Mouse (Mus musculus) embryonic facial prominence, embryonic 13.5 days (tissue): Measurements from ENCODE around the gene Zfp523. TPM values are rescaled to one million over a fixed set of nuclear protein-coding genes. Genes with fewer than 3 reads are reported as not detected.

ENCODE experiments used
- ATAC-seq: fragments of 200-750 bp; cut with Nextera tagmentation; 2 replicates; pipeline ENCODE4 v1.8.0; 2017; ENCODE audit warnings: low read depth; ENCODE audit not compliant: insufficient number of reproducible peaks, insufficient read depth, low FRiP score, low TSS enrichment
- H3K27ac ChIP-seq: fragments of 300-500 bp; sonication (generic); 2 replicates; pipeline ENCODE4 v1.5.1; 2015; ENCODE audit warnings: moderate library complexity, mild to moderate bottlenecking, inconsistent platforms
- H3K27me3 ChIP-seq: fragments of 300-500 bp; sonication (generic); 2 replicates; pipeline ENCODE4 v1.6.1; 2015; ENCODE audit warnings: mild to moderate bottlenecking, inconsistent platforms
- H3K36me3 ChIP-seq: fragments of 300-500 bp; sonication (generic); 2 replicates; pipeline ENCODE4 v1.6.1; 2015; ENCODE audit warnings: mild to moderate bottlenecking, inconsistent platforms
- H3K4me1 ChIP-seq: fragments of 300-500 bp; sonication (generic); 2 replicates; pipeline ENCODE4 v1.6.1; 2015; ENCODE audit warnings: inconsistent platforms
- H3K4me2 ChIP-seq: fragments of 300-500 bp; sonication (generic); 2 replicates; pipeline ENCODE4 v1.6.1; 2015; ENCODE audit warnings: moderate library complexity, mild to moderate bottlenecking, inconsistent platforms
- H3K4me3 ChIP-seq: fragments of 300-500 bp; sonication (generic); 2 replicates; pipeline ENCODE4 v1.5.1; 2015; ENCODE audit warnings: mild to moderate bottlenecking, inconsistent platforms
- H3K9ac ChIP-seq: fragments of 300-500 bp; sonication (generic); 2 replicates; pipeline ENCODE4 v1.6.1; 2015; ENCODE audit warnings: mild to moderate bottlenecking, inconsistent platforms
- H3K9me3 ChIP-seq: fragments of 300-500 bp; sonication (generic); 2 replicates; pipeline ENCODE4 v1.6.1; 2016; ENCODE audit warnings: inconsistent platforms
- WGBS: fragments of 180-500 bp; shearing (Covaris S2); methylation state at CpG from one replicate; pipeline ENCODE4 v1.1.7; 2015; ENCODE audit warnings: mixed read lengths; 5-methylcytosine and 5-hydroxymethylcytosine counted together
- polyA plus RNA-seq: library from polyadenylated mRNA; unstranded; fragments of >200 nt; fragmentation: Nextera tagmentation; extraction: Ambion mirVana; gene quantifications from 2 replicates; pipeline ENCODE4 v1.2.1, GENCODE M21; 2015

The Zfp523 gene
- polyA plus RNA-seq, 1 experiment from 2014 or later = 41.2 TPM

DNA sequence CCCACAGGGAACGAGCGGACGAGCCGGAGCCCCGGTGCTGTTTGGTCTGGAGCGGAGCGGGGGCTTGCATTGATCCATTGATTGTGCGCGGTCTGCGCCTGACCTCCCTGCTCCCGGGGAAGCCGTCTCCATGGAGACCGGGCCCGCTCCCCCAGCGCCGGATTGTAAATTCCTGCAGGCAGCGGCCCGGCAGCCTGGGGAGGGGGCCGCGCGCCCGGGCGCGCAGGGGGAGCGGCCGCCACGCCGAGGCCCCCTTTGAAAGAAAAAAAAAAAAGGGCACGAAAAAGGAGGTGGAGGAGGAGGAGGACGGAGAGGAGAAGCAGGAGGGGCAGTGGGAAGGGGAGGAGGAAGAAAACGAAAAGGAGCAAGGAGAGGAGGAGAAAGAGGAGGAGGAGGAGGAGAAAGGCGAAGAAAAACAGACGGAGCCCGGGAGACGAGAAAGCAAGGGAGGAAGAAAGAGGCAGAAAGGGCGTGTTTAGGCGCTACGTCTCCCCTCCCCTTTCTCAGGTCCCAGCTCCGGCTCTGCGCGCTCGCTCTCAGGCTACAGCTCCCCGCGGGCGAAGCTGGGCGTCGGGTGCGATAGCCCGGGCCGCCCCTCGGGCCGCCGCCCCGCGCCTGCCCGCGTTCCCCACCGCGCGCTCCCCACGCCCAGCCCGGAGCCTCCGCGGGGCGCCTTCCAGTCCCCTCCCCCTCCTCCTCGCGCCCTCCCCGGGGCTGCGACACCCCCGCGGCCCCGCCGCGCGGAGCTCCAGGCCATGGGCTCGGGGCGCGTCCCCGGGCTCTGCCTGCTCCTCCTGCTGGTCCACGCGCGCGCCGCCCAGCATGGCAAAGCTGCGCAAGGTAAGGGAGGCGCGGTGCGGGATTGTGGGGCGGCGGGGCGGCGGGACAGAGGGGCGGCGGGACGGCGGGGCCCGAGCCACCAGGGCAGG lies 34.9 kb upstream of the Zfp523 start, which contains the start of gene Scube3:
TSS of gene Scube3 (plus strand) at position 371 of the 929 bp plus-strand sequence.
- peaks cover 22% of the 10 kb centered on the region for H3K27me3 ChIP-seq
- under 1% methylated on average over 93 of the region's 97 CpGs for WGBS
- ATAC-seq = peak; percentile 38; the same call in 1 of the 2 replicates
- H3K9ac ChIP-seq = peak within 1 kb of the TSS; percentile 85
- peak within 1 kb of the TSS; percentile 74 for H3K4me3 ChIP-seq
- H3K4me1 ChIP-seq = peaks cover 66% of the 10 kb centered on the region
- peak within 1 kb of the TSS; percentile 93 for H3K4me2 ChIP-seq
- H3K27ac ChIP-seq = peak within 1 kb of the TSS; percentile 91
- no peaks in the 10 kb centered on the region for H3K36me3 ChIP-seq
- no peaks in the 10 kb centered on the region for H3K9me3 ChIP-seq

DNA sequence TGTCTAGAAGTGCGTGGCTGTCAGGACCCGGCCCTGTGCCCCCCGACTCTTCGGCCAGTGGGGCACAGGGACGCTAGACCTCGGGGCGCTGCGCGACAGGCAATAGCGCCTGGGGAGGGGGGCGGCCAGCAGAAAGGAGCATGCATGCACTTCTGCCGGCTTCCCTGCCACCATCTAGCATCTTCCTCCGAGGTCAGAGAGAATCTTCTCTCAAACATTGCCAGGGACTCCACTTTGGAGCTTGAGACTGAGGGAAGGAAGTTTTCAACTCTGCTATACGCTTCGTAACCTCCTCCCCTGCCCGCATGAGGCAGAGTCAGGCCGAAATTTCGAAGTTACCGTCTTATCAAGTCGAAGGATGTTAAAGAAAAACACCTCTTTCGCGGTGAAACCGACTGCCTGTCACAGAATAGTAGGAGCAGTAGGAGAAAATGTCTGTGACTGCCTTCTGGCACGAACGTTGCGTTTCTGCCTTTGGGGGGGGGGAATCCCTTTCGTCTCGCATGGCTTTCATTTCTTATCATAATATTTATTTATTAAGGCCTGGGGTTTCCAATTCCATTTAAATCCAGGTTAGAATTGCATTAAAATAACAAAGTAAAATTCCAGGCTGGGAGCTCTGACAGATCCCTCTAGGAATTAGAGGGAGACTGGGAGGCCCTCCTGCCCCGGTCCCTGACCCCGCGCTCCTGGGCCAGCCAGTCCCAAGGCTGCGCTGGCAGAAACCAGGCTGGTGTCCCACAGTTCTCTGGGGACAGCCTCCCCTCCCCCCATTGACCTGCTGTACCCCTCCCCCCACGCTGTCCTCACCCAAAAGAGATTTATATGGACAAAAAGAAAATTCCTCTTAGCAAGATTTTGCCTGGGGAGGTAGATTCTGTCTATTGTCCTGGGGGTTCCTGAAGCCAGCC lies 34.0 kb upstream of the Zfp523 start:
- Histone ChIP-seq H3K27me3 (peaks cover 22% of the 10 kb centered on the region), H3K9me3 (no peaks in the 10 kb centered on the region), H3K36me3 (no peaks in the 10 kb centered on the region), H3K4me2 (peak overlapping the region; percentile 93), H3K27ac (peak overlapping the region; percentile 91), H3K9ac (peak overlapping the region; percentile 85), H3K4me1 (peaks cover 75% of the 10 kb centered on the region), H3K4me3 (peak overlapping the region; percentile 74)
- WGBS = under 1% methylated on average over 33 of the region's 33 CpGs
- ATAC-seq = no peak

DNA sequence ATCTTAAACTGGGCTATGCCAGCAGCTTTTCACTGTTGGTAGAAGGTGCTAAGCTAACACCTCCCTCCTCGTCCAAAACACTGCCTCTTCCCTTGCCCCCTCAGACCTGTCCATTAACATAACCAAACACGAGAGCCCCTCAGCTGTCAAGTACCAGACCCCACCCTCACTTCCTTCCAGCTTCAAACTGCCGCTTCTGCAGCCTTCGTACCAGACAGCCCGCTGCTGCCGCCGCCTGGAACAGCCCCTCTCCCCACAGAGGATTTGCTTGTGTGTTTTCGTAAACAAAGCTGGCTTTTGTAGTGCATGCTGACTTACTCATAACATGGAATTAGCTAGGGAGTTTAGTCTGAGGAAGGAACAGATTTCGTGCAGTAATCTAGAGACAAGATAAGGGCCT lies 33.2 kb upstream of the Zfp523 start:
- Histone ChIP-seq H3K27ac (peak overlapping the region; percentile 57; the same call in 1 of the 2 replicates), H3K36me3 (no peaks in the 10 kb centered on the region), H3K4me1 (peaks cover 83% of the 10 kb centered on the region), H3K4me2 (peak overlapping the region; percentile 93), H3K4me3 (peak overlapping the region; percentile 74), H3K27me3 (peaks cover 22% of the 10 kb centered on the region), H3K9ac (peak overlapping the region; percentile 46; the same call in 1 of the 2 replicates), H3K9me3 (no peaks in the 10 kb centered on the region)
- no peak for ATAC-seq
- under 1% methylated on average over 9 of the region's 9 CpGs for WGBS

DNA sequence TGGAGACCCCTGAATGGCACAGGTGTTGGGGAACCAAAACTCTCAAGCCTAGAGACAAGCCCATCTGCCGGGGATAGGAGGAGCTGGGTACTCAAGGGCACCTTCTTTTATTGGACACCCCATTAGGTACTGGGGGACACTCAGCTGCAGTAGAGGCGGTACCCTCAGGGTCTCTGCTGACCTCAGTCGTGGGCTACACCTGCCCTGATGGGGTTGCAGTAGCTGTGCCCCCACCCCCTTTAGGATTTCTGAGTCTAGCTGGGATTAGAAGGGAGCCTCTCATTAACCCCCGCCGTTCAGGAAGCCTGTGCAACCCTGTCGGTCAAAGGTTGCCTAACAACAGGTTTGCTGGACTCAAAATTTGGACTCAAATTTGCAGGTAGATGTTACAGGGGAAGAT lies 32.7 kb upstream of the Zfp523 start:
- Histone ChIP-seq H3K4me3 (peak overlapping the region; percentile 74), H3K36me3 (no peaks in the 10 kb centered on the region), H3K27ac (peak overlapping the region; percentile 57; the same call in 1 of the 2 replicates), H3K4me2 (peak overlapping the region; percentile 93), H3K27me3 (peaks cover 22% of the 10 kb centered on the region), H3K9me3 (no peaks in the 10 kb centered on the region), H3K4me1 (peaks cover 88% of the 10 kb centered on the region), H3K9ac (peak overlapping the region; percentile 46)
- ATAC-seq = no peak
- WGBS = 11% methylated on average over 6 of the region's 6 CpGs

DNA sequence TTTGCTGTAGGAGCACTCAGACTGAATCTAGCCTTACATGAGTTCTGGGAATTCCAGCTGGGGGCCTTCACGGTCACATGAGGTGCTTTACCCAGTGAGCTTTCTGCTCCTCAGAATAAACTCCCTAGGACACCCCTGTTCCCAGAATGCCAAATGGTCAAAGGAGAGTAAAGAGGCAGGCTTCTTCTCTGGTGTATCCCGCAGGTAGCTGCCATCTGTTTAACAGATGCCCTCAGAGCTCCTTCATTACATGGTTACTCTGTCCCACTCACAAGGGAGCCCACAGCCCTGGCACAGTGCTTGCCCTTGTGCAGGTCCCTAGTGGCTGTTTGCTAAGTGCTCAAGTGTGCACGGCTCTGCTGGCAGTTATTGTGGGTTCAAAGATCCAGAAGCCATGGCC lies 28.6 kb upstream of the Zfp523 start:
- peaks cover 8% of the 10 kb centered on the region for H3K27me3 ChIP-seq
- no peak overlapping the region for H3K27ac ChIP-seq
- H3K36me3 ChIP-seq = no peaks in the 10 kb centered on the region
- H3K4me2 ChIP-seq = no peak overlapping the region
- WGBS = 67% methylated on average over 3 of the region's 3 CpGs
- no peaks in the 10 kb centered on the region for H3K9me3 ChIP-seq
- no peak overlapping the region for H3K4me3 ChIP-seq
- peaks cover 75% of the 10 kb centered on the region for H3K4me1 ChIP-seq
- 0 out of 2 replicates have a peak overlapping the region, but pooled peaks have one; percentile 41 for H3K9ac ChIP-seq
- ATAC-seq = no peak

DNA sequence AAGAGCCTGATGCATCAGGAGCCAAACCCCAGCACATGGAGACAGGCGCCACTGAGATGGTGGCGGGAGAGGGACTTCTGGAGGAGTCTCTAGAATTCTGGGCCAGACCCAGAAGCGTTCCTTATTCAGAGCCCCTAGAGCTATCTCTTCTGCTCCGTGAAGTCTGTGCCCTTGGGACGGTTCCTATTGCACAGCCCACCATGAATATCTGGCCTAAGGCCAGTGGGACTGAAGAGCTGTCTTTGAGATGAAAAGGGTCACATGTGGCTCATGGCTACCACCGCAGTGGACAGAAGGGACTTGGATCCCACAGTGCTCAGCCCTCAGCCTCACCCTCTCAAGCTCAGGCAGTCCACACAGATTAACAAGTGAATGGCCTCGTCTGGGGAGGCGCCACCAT lies 27.2 kb upstream of the Zfp523 start:
- peak overlapping the region; percentile 7; the same call in 1 of the 2 replicates for H3K4me2 ChIP-seq
- no peak overlapping the region for H3K4me3 ChIP-seq
- no peaks in the 10 kb centered on the region for H3K9me3 ChIP-seq
- no peak overlapping the region for H3K27ac ChIP-seq
- peaks cover 62% of the 10 kb centered on the region for H3K4me1 ChIP-seq
- WGBS = 60% methylated on average over 8 of the region's 8 CpGs
- ATAC-seq = no peak
- peaks cover 4% of the 10 kb centered on the region for H3K36me3 ChIP-seq
- peaks cover 1% of the 10 kb centered on the region; the same call in 1 of the 2 replicates for H3K27me3 ChIP-seq
- H3K9ac ChIP-seq = peak overlapping the region; percentile 36; the same call in 1 of the 2 replicates

DNA sequence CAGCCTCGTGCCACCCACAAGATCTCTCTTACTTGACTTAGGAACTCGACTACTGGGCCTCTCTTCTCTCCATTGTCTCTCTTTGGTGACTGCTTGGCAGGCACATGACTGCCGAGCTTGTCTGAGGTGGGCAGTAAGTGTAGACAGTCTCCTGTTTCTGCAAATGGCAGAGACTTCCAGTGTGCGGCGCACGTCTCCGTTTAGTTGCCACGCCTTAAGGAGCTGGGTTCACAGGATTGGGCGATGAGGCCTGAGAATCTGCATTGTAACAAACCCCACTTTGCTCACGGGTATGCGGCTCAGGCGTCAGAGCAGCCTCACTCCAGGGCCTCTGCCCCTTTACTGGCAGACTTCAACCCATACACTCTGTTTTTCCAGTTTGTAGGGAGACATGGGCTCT lies 26.5 kb upstream of the Zfp523 start:
- Histone ChIP-seq H3K36me3 (peaks cover 11% of the 10 kb centered on the region), H3K27ac (no peak overlapping the region), H3K4me3 (no peak overlapping the region), H3K4me1 (peaks cover 55% of the 10 kb centered on the region), H3K4me2 (no peak overlapping the region), H3K9ac (no peak overlapping the region), H3K27me3 (no peaks in the 10 kb centered on the region; the same call in 1 of the 2 replicates), H3K9me3 (no peaks in the 10 kb centered on the region)
- ATAC-seq = no peak
- WGBS = 72% methylated on average over 12 of the region's 12 CpGs

DNA sequence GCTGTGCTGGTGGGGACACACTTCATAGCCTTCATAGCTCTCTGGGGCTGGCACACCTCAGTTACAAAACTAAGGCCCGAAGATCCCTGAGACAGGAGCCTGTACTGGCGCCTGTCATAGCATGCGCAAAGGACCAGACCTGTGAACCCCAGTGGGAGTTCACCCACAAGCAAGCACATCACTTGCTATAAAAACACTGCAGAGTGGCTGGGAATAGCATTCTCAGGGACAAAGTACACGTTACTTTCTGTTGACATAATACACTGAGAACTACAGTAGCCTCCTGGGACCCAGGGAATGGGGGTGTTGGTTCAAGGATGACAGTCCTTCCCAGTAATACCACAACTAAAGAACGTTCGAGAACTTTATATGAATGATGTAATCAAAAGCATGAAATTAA lies 23.8 kb upstream of the Zfp523 start:
- WGBS = 71% methylated on average over 6 of the region's 6 CpGs
- H3K36me3 ChIP-seq = peaks cover 32% of the 10 kb centered on the region
- H3K9me3 ChIP-seq = no peaks in the 10 kb centered on the region
- H3K9ac ChIP-seq = no peak overlapping the region
- H3K27me3 ChIP-seq = no peaks in the 10 kb centered on the region; the same call in 1 of the 2 replicates
- H3K4me2 ChIP-seq = no peak overlapping the region
- ATAC-seq = no peak
- peaks cover 30% of the 10 kb centered on the region for H3K4me1 ChIP-seq
- H3K4me3 ChIP-seq = no peak overlapping the region
- no peak overlapping the region for H3K27ac ChIP-seq

DNA sequence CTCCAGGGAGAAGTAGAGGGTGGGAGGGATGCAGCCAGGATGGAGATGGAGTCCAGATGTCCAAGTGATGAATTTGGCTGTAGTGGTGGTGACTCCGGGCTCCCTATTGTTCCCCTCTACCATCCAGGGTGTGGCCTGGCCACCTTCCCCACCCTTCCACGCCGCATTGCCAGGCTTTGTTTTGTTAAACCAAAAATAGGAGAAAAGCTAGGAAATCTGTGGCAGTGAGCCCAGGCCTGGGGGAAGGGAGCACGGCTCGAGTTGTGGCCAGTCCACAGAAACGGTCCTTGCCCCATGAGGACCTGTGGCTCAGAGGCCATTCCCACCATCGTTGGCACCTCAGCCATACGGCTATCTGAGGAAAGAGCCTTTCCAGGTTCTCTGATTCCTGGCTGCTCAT lies 22.0 kb upstream of the Zfp523 start:
- H3K9ac ChIP-seq = no peak overlapping the region
- no peak for ATAC-seq
- no peaks in the 10 kb centered on the region for H3K9me3 ChIP-seq
- no peak overlapping the region for H3K4me3 ChIP-seq
- H3K27ac ChIP-seq = no peak overlapping the region
- H3K4me2 ChIP-seq = no peak overlapping the region
- H3K27me3 ChIP-seq = no peaks in the 10 kb centered on the region; the same call in 1 of the 2 replicates
- 89% methylated on average over 8 of the region's 8 CpGs for WGBS
- peaks cover 30% of the 10 kb centered on the region for H3K4me1 ChIP-seq
- H3K36me3 ChIP-seq = peaks cover 32% of the 10 kb centered on the region

DNA sequence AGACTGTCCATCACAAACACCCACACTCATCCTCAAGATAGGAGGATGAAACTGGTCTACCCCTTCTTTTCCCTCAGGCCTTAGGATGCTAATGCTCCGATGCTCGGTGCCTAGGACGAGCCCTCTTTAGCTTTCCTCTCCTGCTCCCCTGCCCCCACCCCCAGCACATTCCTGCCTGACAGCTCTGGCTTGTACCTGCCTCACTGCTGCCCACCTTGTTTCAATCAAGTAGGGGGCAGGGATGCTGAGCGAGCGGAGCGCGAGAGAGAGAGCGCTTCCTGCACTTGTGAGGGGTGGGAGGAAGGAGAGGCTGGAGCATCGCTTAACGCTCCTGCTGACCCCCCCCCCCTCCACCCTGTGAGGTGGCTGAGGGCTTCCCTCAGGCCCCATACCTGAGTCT lies 16.6 kb upstream of the Zfp523 start:
- WGBS = 7% methylated on average over 10 of the region's 10 CpGs
- no peak for ATAC-seq
- 0 out of 2 replicates have a peak overlapping the region, but pooled peaks have one; percentile 12 for H3K9ac ChIP-seq

DNA sequence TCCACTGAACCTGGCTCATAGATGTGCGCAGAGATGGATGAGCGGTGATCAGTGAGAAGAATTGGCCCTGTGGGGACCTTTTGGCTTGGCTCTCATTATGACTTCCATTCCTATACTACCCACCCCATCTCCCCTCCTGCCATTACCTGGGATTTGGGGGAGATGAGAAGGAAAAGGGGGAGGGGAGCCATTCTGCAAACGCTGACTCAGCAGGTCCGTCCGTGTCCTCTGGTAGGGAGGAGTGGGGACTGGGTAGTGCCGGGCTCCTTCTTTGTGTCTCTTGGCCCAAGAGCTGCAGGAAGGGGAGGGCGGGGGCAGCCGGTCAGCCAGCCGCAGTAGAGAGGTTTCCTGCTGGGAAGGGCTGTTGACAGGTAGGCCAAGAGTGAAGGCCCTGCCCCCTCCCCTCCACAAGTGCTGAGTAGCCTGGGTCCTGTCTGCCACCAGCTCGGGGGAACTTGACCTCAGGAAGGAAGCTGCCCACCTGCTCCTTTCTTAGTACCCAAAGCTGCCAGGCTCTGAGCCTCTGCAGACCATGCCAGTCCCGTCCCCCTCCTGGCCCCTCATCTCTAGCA lies 15.5 kb upstream of the Zfp523 start:
- peaks cover 62% of the 10 kb centered on the region for H3K36me3 ChIP-seq
- peaks cover 35% of the 10 kb centered on the region for H3K4me1 ChIP-seq
- no peak for ATAC-seq

More for the DNA sequence above, 16.6 kb upstream of the Zfp523 start:
- H3K4me1 ChIP-seq = peaks cover 35% of the 10 kb centered on the region
- no peaks in the 10 kb centered on the region for H3K9me3 ChIP-seq
- peaks cover 24% of the 10 kb centered on the region for H3K27me3 ChIP-seq
- peaks cover 62% of the 10 kb centered on the region for H3K36me3 ChIP-seq
- no peak overlapping the region for H3K4me3 ChIP-seq
- no peak overlapping the region for H3K27ac ChIP-seq
- H3K4me2 ChIP-seq = no peak overlapping the region

More for the DNA sequence above, 15.5 kb upstream of the Zfp523 start:
- no peak overlapping the region for H3K4me2 ChIP-seq
- H3K9ac ChIP-seq = no peak overlapping the region
- no peak overlapping the region for H3K4me3 ChIP-seq
- H3K27me3 ChIP-seq = peaks cover 24% of the 10 kb centered on the region
- H3K27ac ChIP-seq = no peak overlapping the region
- WGBS = 36% methylated on average over 11 of the region's 11 CpGs
- H3K9me3 ChIP-seq = no peaks in the 10 kb centered on the region
